Mouse (Mus musculus): Measurements from ENCODE around the gene Tnfsf10. TPM values are rescaled to one million over a fixed set of nuclear protein-coding genes. Genes with fewer than 3 reads are reported as not detected.
"Not testable (repeated sequence)": the region's sequence is repeated elsewhere in the genome, so short reads cannot be mapped to it uniquely, and the experiment has no call there.

Tnfsf10 gene
- polyA plus RNA-seq, 1 experiment from 2014 or later, result 0.12 TPM

- 84% methylated on average over 9 of the region's 9 CpGs for WGBS
- Histone ChIP-seq H3K27ac (replicated peaks) (no peak overlapping the region), H3K4me1 (replicated peaks) (peaks cover 11% of the 10 kb centered on the region), H3K9me3 (no peaks in the 10 kb centered on the region), H3K9ac (no peak overlapping the region), H3K27me3 (no peaks in the 10 kb centered on the region), H3K36me3 (no peaks in the 10 kb centered on the region), H3K4me2 (no peak overlapping the region), H3K4me3 (no peak overlapping the region)
- no peak for ATAC-seq (ENCODE audit: low FRiP score, low read depth)
Measured at GRCm38 (mm10) chr3:27285072-27285471, 31.8 kb upstream of the Tnfsf10 start.

- Histone ChIP-seq H3K9ac (no peak overlapping the region), H3K4me1 (replicated peaks) (peaks cover 4% of the 10 kb centered on the region), H3K27ac (replicated peaks) (no peak overlapping the region), H3K36me3 (no peaks in the 10 kb centered on the region), H3K27me3 (no peaks in the 10 kb centered on the region), H3K9me3 (no peaks in the 10 kb centered on the region), H3K4me3 (no peak overlapping the region), H3K4me2 (no peak overlapping the region)
- WGBS, result 84% methylated on average over 2 of the region's 2 CpGs
- no peak for ATAC-seq (ENCODE audit: low FRiP score, low read depth)
Measured at GRCm38 (mm10) chr3:27288301-27288700, 28.5 kb upstream of the Tnfsf10 start.

GRCm38 (mm10) chr3:27288909-27289308, 27.9 kb upstream of the Tnfsf10 start:
- 61% methylated on average over 8 of the region's 8 CpGs for WGBS
- Histone ChIP-seq H3K9ac (no peak overlapping the region), H3K4me2 (no peak overlapping the region)

GRCm38 (mm10) chr3:27290285-27290684, 26.5 kb upstream of the Tnfsf10 start:
- no peaks in the 10 kb centered on the region for H3K9me3 ChIP-seq
- no peak overlapping the region for H3K4me3 ChIP-seq
- no peaks in the 10 kb centered on the region for H3K27me3 ChIP-seq
- H3K4me2 ChIP-seq, result no peak overlapping the region
- H3K9ac ChIP-seq, result no peak overlapping the region
- no peaks in the 10 kb centered on the region for H3K4me1 ChIP-seq (replicated peaks)
- H3K27ac ChIP-seq (replicated peaks), result no peak overlapping the region
- H3K36me3 ChIP-seq, result no peaks in the 10 kb centered on the region
- ATAC-seq (ENCODE audit: low FRiP score, low read depth), result no peak
- WGBS, result 86% methylated on average over 5 of the region's 5 CpGs

More at GRCm38 (mm10) chr3:27288909-27289308, 27.9 kb upstream of the Tnfsf10 start:
- H3K27ac ChIP-seq (replicated peaks), result no peak overlapping the region
- no peak for ATAC-seq (ENCODE audit: low FRiP score, low read depth)
- H3K4me3 ChIP-seq, result no peak overlapping the region
- no peaks in the 10 kb centered on the region for H3K9me3 ChIP-seq
- no peaks in the 10 kb centered on the region for H3K36me3 ChIP-seq
- H3K4me1 ChIP-seq (replicated peaks), result no peaks in the 10 kb centered on the region
- H3K27me3 ChIP-seq, result no peaks in the 10 kb centered on the region

DNA sequence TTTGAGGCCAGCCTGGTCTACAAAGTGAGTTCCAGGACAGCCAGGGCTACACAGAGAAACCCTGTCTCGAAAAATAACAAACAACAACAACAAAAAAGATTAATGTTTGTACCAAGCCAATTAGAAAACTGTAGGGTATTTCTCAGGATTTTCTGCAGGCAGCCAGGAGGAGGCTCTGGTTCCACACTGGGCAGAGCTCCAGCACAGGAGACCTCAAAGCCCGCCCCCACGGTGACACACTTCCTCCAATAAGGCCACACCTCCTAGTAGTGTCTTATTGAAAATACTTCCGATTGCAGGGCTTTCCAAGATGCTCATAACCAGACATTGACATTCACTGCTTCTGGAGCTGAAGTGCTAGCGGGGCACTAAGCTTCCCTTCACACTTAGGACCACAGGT, 25.9 kb upstream of the Tnfsf10 start:
- H3K9ac ChIP-seq; H3K4me1 ChIP-seq (replicated peaks); H3K36me3 ChIP-seq; ATAC-seq (ENCODE audit: low FRiP score, low read depth); H3K4me3 ChIP-seq; H3K4me2 ChIP-seq; H3K27me3 ChIP-seq; H3K9me3 ChIP-seq; H3K27ac ChIP-seq (replicated peaks): not testable (repeated sequence)
- WGBS, result 90% methylated on average over 5 of the region's 5 CpGs

DNA sequence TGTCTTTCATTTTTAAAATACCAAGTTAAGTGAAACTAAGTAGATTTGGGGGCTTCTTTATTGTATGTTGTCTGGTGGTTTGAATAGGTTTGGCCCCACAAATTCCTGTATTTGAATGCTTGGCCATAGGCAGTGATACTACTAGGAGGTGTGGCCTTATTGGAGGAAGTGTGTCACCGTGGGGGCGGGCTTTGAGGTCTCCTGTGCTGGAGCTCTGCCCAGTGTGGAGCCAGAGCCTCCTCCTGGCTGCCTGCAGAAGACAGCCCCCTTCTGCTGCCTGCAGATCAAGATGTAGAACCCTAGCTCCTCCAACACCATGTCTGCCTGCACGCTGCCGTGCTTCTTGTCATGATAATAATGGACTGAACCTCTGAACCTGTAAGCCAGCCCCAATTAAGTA, 25.4 kb upstream of the Tnfsf10 start:
- not testable (repeated sequence) for H3K27ac ChIP-seq (replicated peaks); ATAC-seq (ENCODE audit: low FRiP score, low read depth); H3K27me3 ChIP-seq; H3K9ac ChIP-seq; H3K4me3 ChIP-seq; H3K4me1 ChIP-seq (replicated peaks); H3K9me3 ChIP-seq; H3K36me3 ChIP-seq; H3K4me2 ChIP-seq
- WGBS, result 91% methylated on average over 4 of the region's 4 CpGs

DNA sequence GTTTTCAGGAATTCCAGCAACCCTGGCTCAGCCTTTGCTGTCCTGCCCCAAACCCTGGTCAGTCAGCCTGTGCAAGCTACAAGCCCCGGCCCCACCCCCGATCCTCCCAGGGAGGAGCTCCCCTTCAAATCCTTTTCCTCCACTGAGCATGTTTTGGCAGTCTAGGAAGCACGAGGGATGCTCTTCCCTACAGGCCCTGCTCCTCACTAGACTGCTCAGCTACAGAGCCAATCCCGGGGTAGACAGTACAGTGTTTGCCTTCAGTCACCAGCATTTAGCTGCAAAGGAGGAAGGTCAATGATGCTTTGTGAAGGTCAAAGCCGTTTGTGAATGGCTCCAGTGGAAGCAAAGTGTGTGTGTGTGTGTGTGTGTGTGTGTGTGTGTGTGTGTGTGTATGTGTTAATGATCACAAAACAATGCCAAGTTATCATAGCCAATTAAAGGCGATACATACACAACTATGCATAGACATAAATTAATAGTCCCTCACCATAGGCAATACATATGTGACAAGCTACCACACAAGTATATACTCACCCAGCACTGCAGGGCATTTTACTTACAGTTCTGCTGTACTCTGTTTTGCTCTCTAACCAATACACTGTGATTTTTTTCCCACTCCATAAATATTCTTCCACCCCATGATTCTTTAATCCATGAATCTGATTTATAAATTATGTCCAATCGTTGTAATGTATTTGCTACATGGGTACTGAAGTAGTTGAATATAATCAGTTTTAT, 23.0 kb upstream of the Tnfsf10 start:
- no peak for ATAC-seq (ENCODE audit: low FRiP score, low read depth)

GRCm38 (mm10) chr3:27300451-27300850, 16.4 kb upstream of the Tnfsf10 start:
- no peak for ATAC-seq (ENCODE audit: low FRiP score, low read depth)
- 78% methylated on average over 4 of the region's 4 CpGs for WGBS

More for the DNA sequence above, 23.0 kb upstream of the Tnfsf10 start:
- Histone ChIP-seq H3K27ac (replicated peaks) (no peak overlapping the region), H3K4me3 (no peak overlapping the region), H3K9me3 (no peaks in the 10 kb centered on the region), H3K4me1 (replicated peaks) (no peaks in the 10 kb centered on the region), H3K9ac (no peak overlapping the region), H3K36me3 (no peaks in the 10 kb centered on the region), H3K27me3 (no peaks in the 10 kb centered on the region), H3K4me2 (no peak overlapping the region)
- WGBS, result 68% methylated on average over 7 of the region's 7 CpGs

GRCm38 (mm10) chr3:27302339-27303022, 14.3 kb upstream of the Tnfsf10 start:
- Histone ChIP-seq H3K4me1 (replicated peaks) (no peaks in the 10 kb centered on the region), H3K4me2 (no peak overlapping the region), H3K27ac (replicated peaks) (no peak overlapping the region), H3K9me3 (no peaks in the 10 kb centered on the region), H3K4me3 (no peak overlapping the region), H3K36me3 (no peaks in the 10 kb centered on the region), H3K9ac (no peak overlapping the region), H3K27me3 (no peaks in the 10 kb centered on the region)
- ATAC-seq (ENCODE audit: low FRiP score, low read depth), result no peak
- WGBS, result 74% methylated on average over 9 of the region's 9 CpGs

More at GRCm38 (mm10) chr3:27300451-27300850, 16.4 kb upstream of the Tnfsf10 start:
- Histone ChIP-seq H3K36me3 (no peaks in the 10 kb centered on the region), H3K27me3 (no peaks in the 10 kb centered on the region), H3K9ac (no peak overlapping the region), H3K4me2 (no peak overlapping the region), H3K4me1 (replicated peaks) (no peaks in the 10 kb centered on the region), H3K9me3 (no peaks in the 10 kb centered on the region), H3K4me3 (no peak overlapping the region), H3K27ac (replicated peaks) (no peak overlapping the region)

GRCm38 (mm10) chr3:27306815-27307214, 10.0 kb upstream of the Tnfsf10 start:
- 75% methylated on average over 10 of the region's 10 CpGs for WGBS
- Histone ChIP-seq H3K4me1 (replicated peaks) (no peaks in the 10 kb centered on the region), H3K36me3 (no peaks in the 10 kb centered on the region), H3K4me3 (no peak overlapping the region), H3K27ac (replicated peaks) (no peak overlapping the region), H3K27me3 (no peaks in the 10 kb centered on the region), H3K9ac (no peak overlapping the region), H3K4me2 (no peak overlapping the region), H3K9me3 (no peaks in the 10 kb centered on the region)
- no peak for ATAC-seq (ENCODE audit: low FRiP score, low read depth)

DNA sequence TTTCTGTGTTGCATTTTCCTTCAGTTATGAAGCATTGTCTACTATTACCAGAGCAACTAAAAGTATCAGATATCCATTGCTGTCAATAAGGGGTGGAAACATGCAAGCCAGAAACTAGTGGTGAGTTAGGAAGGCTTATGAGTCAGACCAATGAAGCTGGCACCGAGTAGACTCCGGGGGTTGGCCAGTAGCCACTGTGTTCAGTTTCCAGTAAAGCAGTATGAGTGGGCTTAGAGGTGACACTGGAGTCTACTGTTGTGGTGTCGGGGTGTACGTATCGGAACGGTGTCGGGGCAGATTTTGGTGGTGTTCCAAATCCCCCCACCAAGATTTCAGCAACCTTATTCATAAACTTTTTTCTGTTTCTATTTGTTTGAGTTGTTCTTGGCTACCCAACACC, 5.9 kb upstream of the Tnfsf10 start:
- Histone ChIP-seq H3K4me1 (replicated peaks) (no peaks in the 10 kb centered on the region), H3K4me2 (no peak overlapping the region), H3K9ac (no peak overlapping the region), H3K4me3 (no peak overlapping the region), H3K27me3 (no peaks in the 10 kb centered on the region), H3K27ac (replicated peaks) (no peak overlapping the region), H3K36me3 (no peaks in the 10 kb centered on the region), H3K9me3 (no peaks in the 10 kb centered on the region)
- ATAC-seq (ENCODE audit: low FRiP score, low read depth), result no peak
- WGBS, result 91% methylated on average over 7 of the region's 7 CpGs

GRCm38 (mm10) chr3:27311475-27311874, 5.4 kb upstream of the Tnfsf10 start:
- WGBS, result 95% methylated on average over 4 of the region's 4 CpGs
- no peaks in the 10 kb centered on the region for H3K36me3 ChIP-seq
- no peak overlapping the region for H3K4me2 ChIP-seq
- no peak for ATAC-seq (ENCODE audit: low FRiP score, low read depth)
- H3K27me3 ChIP-seq, result no peaks in the 10 kb centered on the region
- H3K9ac ChIP-seq, result no peak overlapping the region
- H3K4me1 ChIP-seq (replicated peaks), result no peaks in the 10 kb centered on the region
- no peak overlapping the region for H3K4me3 ChIP-seq
- no peak overlapping the region for H3K27ac ChIP-seq (replicated peaks)
- no peaks in the 10 kb centered on the region for H3K9me3 ChIP-seq

Data from hindbrain, embryonic 15.5 days (tissue).